Mouse (Mus musculus) R1 (cell line): ENCODE data around the gene Idi2.
"Not testable (repeated sequence)": the region's sequence is repeated elsewhere in the genome, so short reads cannot be mapped to it uniquely, and the experiment has no call there.

Source experiments
- DNase-seq: peaks from one replicate; pipeline ENCODE4 v3.0.0-alpha.2; 2018; ENCODE audit warnings: low read depth, low spot score

Idi2 gene

GRCm38 (mm10) chr13:8952563-8952962 lies at the start of gene Idi2:
Idi2 (plus strand) TSS chr13:8952863.
- DNase-seq, result not testable (repeated sequence)

GRCm38 (mm10) chr13:8905986-8906385 lies 46.7 kb upstream of the Idi2 start:
- DNase-seq, result not testable (repeated sequence)

GRCm38 (mm10) chr13:8913890-8914289 lies 38.8 kb upstream of the Idi2 start:
- DNase-seq, result not testable (repeated sequence)

- peak; percentile 31 for DNase-seq
These were observed 19.2 kb upstream of the Idi2 start for GRCm38 (mm10) chr13:8933499-8933898.

- peak; percentile 62 for DNase-seq
These were observed 15.0 kb upstream of the Idi2 start for GRCm38 (mm10) chr13:8937611-8938140.

GRCm38 (mm10) chr13:8941110-8941509 lies 11.6 kb upstream of the Idi2 start:
- not testable (repeated sequence) for DNase-seq

GRCm38 (mm10) chr13:8941701-8942100 lies 11.0 kb upstream of the Idi2 start:
- DNase-seq, result not testable (repeated sequence)

GRCm38 (mm10) chr13:8943828-8944227 lies 8.8 kb upstream of the Idi2 start:
- not testable (repeated sequence) for DNase-seq

- not testable (repeated sequence) for DNase-seq
These were observed 4.5 kb upstream of the Idi2 start, which contains the start of gene Gm9745 for GRCm38 (mm10) chr13:8948131-8948530. Gm9745 (minus strand) TSS chr13:8948231.

- not testable (repeated sequence) for DNase-seq
These were observed 2.5 kb downstream of the Idi2 start for GRCm38 (mm10) chr13:8955127-8955526.

GRCm38 (mm10) chr13:8956873-8957272 lies 4.2 kb downstream of the Idi2 start:
- not testable (repeated sequence) for DNase-seq

GRCm38 (mm10) chr13:8959058-8959457 lies 6.4 kb downstream of the Idi2 start:
- not testable (repeated sequence) for DNase-seq

- DNase-seq, result not testable (repeated sequence)
These were observed 6.9 kb downstream of the Idi2 start for GRCm38 (mm10) chr13:8959554-8959953.

- DNase-seq, result not testable (repeated sequence)
These were observed 8.6 kb downstream of the Idi2 start for GRCm38 (mm10) chr13:8961128-8961888.

GRCm38 (mm10) chr13:8962266-8962665 lies 9.6 kb downstream of the Idi2 start:
- DNase-seq, result not testable (repeated sequence)

- no peak for DNase-seq
These were observed 12.6 kb downstream of the Idi2 start for GRCm38 (mm10) chr13:8965224-8965623.

GRCm38 (mm10) chr13:8967742-8968141 lies 15.1 kb downstream of the Idi2 start:
- no peak for DNase-seq

- no peak for DNase-seq
These were observed 19.7 kb downstream of the Idi2 start for GRCm38 (mm10) chr13:8972369-8972768.

GRCm38 (mm10) chr13:8972972-8973371 lies 20.3 kb downstream of the Idi2 start:
- no peak for DNase-seq

- peak; percentile 41 for DNase-seq
These were observed 39.6 kb downstream of the Idi2 start for GRCm38 (mm10) chr13:8992231-8992630.

- peak; percentile 88 for DNase-seq
These were observed 42.7 kb downstream of the Idi2 start for GRCm38 (mm10) chr13:8995159-8995989.
